Mouse (Mus musculus) left cerebral cortex, postnatal 14 days (tissue): ENCODE data around the gene Aamdc. TPM values are rescaled to one million over a fixed set of nuclear protein-coding genes. Genes with fewer than 3 reads are reported as not detected.

Experiments used
- DNase-seq, 2 experiments: peaks; one replicate each; pipeline ENCODE4 v3.0.0; 2021 to 2022; ENCODE audit warnings: low spot score in 2 of 2, mixed read lengths in 1 of 2
- intact Hi-C: fragments of 180-260 bp; cut with DNase I; formaldehyde crosslinking; loops from one replicate; pipeline ENCODE4 v1.15.1; 2025
- long read RNA-seq, 2 experiments: library from polyadenylated mRNA; stranded (forward); transcript quantifications; one replicate each; pipeline ENCODE4 v2.0.0; 2021
- total RNA-seq, 2 experiments: library from RNA; stranded (reverse); gene quantifications; 2 replicates each; pipeline ENCODE4 v1.2.3; 2021

Aamdc gene
- 10 to 100 TPM; 29.6 to 31.5 TPM for total RNA-seq
- long read RNA-seq, experiment 1, transcript Aamdc-213 (5 exons, 883 nt), result major isoform, 14 of 31 reads
- long read RNA-seq, experiment 1, transcript Aamdc-206 (4 exons, 789 nt), result minor isoform, 8 of 31 reads
- long read RNA-seq, experiment 1, partial matches to known transcripts, result 0 of 31 reads
- long read RNA-seq, experiment 1, other reads (novel, unspliced or antisense), result 4 of 31 reads
- long read RNA-seq, experiment 2, transcript Aamdc-213 (5 exons, 883 nt), result major isoform, 5 of 11 reads
- long read RNA-seq, experiment 2, partial matches to known transcripts, result 0 of 11 reads
- long read RNA-seq, experiment 2, other reads (novel, unspliced or antisense), result 2 of 11 reads

- peak; percentile 93 to 96 for DNase-seq
- intact Hi-C loops, result loop anchor here (2.0 to 5.0 kb wide), 3 partner anchors 99 to 152 kb away; partner anchors contain the start of gene Ints4
These were observed at the start of gene Aamdc, which contains the start of gene Rsf1 for GRCm38 (mm10) chr7:97579067-97579975. Aamdc (minus strand) TSS chr7:97579497. Rsf1 (plus strand) TSS chr7:97579889.

GRCm38 (mm10) chr7:97623402-97623801, 44.1 kb upstream of the Aamdc start:
- no peak for DNase-seq
- intact Hi-C loops, result no loop called here

GRCm38 (mm10) chr7:97622676-97623075, 43.4 kb upstream of the Aamdc start:
- intact Hi-C loops, result no loop called here
- no peak for DNase-seq

GRCm38 (mm10) chr7:97621346-97621745, 42.0 kb upstream of the Aamdc start:
- DNase-seq, result no peak
- intact Hi-C loops, result no loop called here

DNA sequence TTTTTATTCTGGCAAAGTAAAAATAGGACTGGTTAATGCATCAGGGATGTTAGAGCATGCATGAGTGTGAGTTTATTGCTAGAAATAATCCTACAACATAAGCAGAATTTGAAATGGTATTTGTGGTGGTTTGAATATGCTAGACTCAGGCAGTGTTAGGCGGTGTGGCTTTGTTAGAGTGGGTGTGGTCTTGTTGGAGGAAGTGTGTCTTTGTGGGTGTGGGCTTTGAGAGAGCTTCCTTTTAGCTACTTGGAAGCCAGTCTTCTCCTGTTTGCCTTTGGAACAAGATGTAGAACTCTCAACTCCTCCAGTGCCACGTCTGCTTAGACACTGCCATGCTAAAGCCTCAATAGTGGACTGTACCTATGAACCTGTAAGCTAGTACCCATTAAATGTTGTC, 19.3 kb upstream of the Aamdc start:
- no peak for DNase-seq
- intact Hi-C loops, result no loop called here

DNA sequence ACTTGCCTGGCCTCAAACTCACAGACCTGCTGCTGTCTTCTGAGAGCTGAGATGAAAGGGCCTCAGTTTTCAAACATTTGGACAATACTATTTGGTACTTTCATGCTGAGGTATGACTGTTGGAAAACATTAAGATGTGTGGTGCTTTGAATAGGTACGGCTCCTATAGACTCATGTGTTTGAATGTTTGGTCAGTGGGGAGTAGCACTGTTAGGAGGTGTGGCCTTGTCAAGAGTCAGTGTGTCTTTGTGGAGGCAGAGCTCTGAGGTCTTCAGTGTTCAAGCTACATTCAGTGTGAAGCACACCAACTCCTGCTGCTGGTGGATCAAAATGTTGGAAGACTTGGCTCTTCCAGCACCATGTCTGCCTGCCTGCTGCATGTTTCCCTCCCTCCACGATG, 14.2 kb upstream of the Aamdc start:
- intact Hi-C loops, result no loop called here
- no peak for DNase-seq

DNA sequence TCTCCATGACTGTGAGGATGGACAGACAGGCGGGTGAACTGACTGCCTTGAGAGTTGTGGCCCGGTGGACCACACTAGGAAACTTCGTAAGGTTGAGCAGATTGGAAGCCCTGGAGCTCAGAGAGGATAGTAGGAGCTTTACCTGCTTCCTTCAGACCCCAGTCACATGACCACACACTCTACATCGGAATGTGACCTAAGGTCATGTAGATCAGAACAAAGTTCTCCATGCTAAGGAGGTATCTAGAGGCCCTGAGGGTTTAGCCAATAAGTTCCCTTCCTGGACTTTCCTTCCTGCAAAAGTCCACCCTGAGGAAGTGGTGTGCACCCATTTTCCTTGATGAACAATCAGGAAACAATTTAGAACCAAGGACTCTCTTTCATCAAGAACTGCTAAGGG, 13.1 kb upstream of the Aamdc start:
- DNase-seq, result no peak
- intact Hi-C loops, result no loop called here

DNA sequence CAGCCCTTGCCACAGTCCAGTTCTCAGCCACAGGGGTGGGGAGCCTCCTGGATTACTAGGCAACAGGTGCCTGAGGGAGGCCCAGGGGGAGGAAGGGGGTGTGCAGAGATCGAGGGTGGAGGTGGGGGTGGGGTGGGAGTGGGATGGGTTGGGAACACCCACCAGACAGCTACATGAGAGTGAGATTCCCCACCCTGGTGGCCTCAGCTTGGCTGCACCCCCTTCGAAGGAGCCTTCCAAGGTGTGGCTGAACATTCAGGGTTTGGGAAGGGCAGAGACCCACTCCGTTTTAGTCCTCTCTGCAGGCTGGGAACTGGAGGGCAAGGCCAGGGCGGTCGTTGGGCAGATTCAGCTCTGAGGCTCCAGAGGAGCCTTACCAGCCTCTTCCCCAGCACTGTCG, 12.0 kb upstream of the Aamdc start:
- no peak for DNase-seq
- intact Hi-C loops, result no loop called here

GRCm38 (mm10) chr7:97590488-97590887, 11.2 kb upstream of the Aamdc start:
- intact Hi-C loops, result no loop called here
- DNase-seq, result no peak

- DNase-seq, result no peak
- intact Hi-C loops, result loop anchor here (10.0 kb wide), 1 partner anchor 56 kb away; no protein-coding TSS in a partner anchor
These were observed 9.2 kb upstream of the Aamdc start for GRCm38 (mm10) chr7:97588506-97588905.

GRCm38 (mm10) chr7:97580843-97581214, 1.5 kb upstream of the Aamdc start:
- DNase-seq, result peak; percentile 83 to 85
- intact Hi-C loops, result loop anchor here (10.0 kb wide), 1 partner anchor 64 kb away; no protein-coding TSS in a partner anchor

DNA sequence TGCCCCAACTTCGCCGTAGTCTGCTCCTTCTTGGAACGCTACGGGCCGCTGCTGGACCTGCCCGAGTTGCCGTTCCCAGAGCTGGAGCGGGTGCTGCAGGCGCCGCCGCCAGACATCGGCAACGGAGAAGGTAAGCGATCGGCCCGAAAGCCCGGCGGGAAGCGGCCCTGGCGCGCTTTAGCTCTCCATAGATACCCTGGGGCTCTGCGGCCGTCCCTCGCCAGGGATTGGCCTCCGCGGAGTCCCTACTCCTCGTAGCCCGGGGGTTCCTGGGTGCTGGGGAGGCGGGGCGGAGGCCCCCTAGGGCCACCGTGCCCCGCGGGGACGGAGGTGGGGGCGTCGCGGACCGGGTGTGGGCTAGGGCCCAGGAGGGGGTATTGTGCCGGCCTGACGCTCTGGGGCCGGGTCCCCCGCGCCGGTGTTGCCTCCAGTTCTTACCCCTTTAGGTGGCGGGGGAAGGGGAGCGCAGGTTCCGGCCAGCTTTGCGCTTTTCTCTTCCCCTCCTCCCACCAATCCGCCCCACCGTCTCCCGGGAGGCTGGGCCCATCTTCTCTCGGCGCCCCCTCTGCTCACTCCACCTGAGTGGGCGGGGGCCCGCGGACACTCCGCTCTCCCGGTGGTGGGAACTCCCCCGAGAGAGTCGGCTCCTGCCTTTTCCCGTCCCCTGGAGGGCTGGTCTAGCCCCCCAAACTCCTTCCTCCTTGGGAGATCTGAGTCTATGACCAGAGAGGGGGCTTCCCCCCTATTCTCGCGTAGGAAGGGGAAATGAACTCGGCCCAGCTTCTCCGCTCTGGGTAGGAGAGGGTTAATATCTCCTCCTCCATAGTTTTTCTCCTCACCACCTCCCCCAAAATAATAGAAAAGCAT, 912 bp upstream of the Aamdc start:
- intact Hi-C loops, result loop anchor here (2.0 to 10.0 kb wide), 4 partner anchors 65 to 153 kb away; partner anchors contain the start of gene Ints4
- DNase-seq, result peak; percentile 44 to 45

GRCm38 (mm10) chr7:97578361-97579066, 783 bp downstream of the Aamdc start:
- intact Hi-C loops, result loop anchor here (2.0 to 5.0 kb wide), 3 partner anchors 98 to 151 kb away; partner anchors contain the start of gene Ints4
- DNase-seq, result peak; percentile 22 to 47

- intact Hi-C loops, result no loop called here
- DNase-seq, result no peak
These were observed 8.9 kb downstream of the Aamdc start for GRCm38 (mm10) chr7:97570389-97570788.

DNA sequence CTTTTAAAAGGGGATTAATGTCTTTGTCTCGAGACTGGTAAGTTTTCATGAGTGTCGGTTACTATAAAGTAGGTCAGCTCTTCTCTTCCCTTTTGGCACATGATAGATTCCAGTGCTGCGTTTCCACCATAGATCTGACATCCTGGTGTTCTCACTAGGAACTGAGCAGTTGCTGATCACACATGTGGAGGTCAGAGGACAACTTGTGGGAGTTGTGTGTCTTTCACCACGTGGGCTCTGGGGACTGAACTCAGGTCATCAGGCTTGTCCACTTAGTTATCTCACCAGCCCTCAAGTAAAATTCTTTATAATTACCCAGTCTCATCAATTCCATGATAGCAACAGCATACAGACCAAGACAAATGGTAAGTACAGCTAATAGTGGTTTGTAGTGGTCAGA, 9.9 kb downstream of the Aamdc start:
- intact Hi-C loops, result no loop called here
- DNase-seq, result no peak

DNA sequence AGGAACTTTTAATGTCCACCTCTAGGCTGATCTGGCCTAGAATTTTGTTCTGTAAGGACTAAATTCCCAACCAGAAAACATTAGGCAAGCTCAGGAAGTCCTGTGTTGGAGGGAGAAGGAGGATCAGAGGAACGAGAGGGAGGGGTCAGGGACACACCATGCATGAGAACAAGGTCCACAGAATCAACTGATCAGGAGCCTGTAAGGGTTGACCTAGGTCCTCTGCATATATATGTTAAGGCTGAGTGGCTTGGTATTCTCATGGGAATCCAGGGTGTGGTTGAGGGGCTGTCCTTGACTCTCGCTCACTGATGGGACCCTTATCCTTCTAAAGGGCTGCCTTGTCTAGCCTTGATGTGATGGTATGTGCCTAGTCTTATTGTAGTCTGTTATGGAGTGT, 15.7 kb downstream of the Aamdc start:
- intact Hi-C loops, result no loop called here

DNA sequence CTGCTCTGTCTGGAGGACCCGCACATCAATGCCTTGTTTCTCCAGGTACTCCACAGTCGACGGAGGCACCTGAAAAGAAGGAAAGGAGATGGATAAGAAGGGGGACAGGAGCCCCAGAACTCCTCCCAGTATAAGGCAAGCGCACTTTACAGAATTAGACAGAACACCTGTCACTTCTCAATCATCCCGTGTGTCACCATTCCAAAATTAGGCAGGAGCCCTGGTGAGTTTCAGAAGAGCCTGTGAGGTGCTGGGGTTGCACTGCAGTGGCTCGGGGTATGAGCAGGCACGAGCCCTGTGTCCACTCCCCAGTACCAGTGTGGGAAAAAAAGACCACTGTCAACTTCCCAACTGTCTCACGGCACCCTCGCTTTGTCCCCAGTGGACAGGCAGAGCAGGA, 28.6 kb downstream of the Aamdc start:
- intact Hi-C loops, result no loop called here
- DNase-seq, result no peak

More for the DNA sequence above, 15.7 kb downstream of the Aamdc start:
- no peak for DNase-seq

GRCm38 (mm10) chr7:97549301-97549700, 30.0 kb downstream of the Aamdc start:
- no peak for DNase-seq
- intact Hi-C loops, result no loop called here

DNA sequence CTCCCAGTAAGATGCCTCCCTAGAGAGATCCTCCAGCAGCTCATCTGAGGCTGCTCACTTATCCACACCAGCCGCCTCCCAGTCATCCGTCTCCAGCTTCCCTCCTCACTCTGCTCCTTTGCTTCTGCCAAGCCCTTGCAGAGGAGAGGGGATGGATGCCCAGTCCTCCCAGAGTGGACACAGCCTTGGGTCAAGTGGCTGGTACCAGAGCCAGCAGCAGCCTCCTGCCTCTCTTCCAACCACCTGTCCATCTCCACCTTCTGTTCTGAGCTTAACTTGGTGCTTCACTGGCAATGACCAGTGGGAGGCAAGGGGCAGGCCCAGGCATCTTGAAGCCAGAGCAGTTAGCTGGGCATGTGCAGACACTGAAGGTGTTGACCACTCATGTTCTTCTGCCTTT, 32.8 kb downstream of the Aamdc start:
- intact Hi-C loops, result no loop called here
- DNase-seq, result no peak
